Mouse (Mus musculus): ENCODE data around the gene Mmd. TPM values are rescaled to one million over a fixed set of nuclear protein-coding genes. Genes with fewer than 3 reads are reported as not detected.

The Mmd gene
- polyA plus RNA-seq, 1 experiment from 2014 or later: 126 TPM

GRCm38 (mm10) chr11:90232685-90233084 lies 16.6 kb upstream of the Mmd start:
- Histone ChIP-seq H3K9ac (replicated peaks) (no peak overlapping the region), H3K4me2 (no peak overlapping the region), H3K9me3 (replicated peaks) (no peaks in the 10 kb centered on the region), H3K4me3 (replicated peaks) (no peak overlapping the region), H3K4me1 (no peaks in the 10 kb centered on the region), H3K27me3 (replicated peaks) (no peaks in the 10 kb centered on the region), H3K36me3 (no peaks in the 10 kb centered on the region), H3K27ac (replicated peaks) (no peak overlapping the region)
- 34% methylated on average over 4 of the region's 4 CpGs for WGBS
- ATAC-seq (ENCODE audit: low FRiP score): no peak

- H3K27ac ChIP-seq (replicated peaks): no peak overlapping the region
- no peaks in the 10 kb centered on the region for H3K36me3 ChIP-seq
- H3K27me3 ChIP-seq (replicated peaks): no peaks in the 10 kb centered on the region
- no peak overlapping the region for H3K9ac ChIP-seq (replicated peaks)
- 92% methylated on average over 5 of the region's 5 CpGs for WGBS
- ATAC-seq (ENCODE audit: low FRiP score): no peak
- H3K4me2 ChIP-seq: no peak overlapping the region
- H3K4me1 ChIP-seq: no peaks in the 10 kb centered on the region
- H3K9me3 ChIP-seq (replicated peaks): no peaks in the 10 kb centered on the region
- H3K4me3 ChIP-seq (replicated peaks): no peak overlapping the region
These were observed 14.0 kb upstream of the Mmd start for GRCm38 (mm10) chr11:90235221-90235620.

GRCm38 (mm10) chr11:90237616-90238015 lies 11.6 kb upstream of the Mmd start:
- no peaks in the 10 kb centered on the region for H3K9me3 ChIP-seq (replicated peaks)
- H3K4me3 ChIP-seq (replicated peaks): no peak overlapping the region
- no peak for ATAC-seq (ENCODE audit: low FRiP score)
- H3K27ac ChIP-seq (replicated peaks): no peak overlapping the region
- H3K36me3 ChIP-seq: no peaks in the 10 kb centered on the region
- no peak overlapping the region for H3K9ac ChIP-seq (replicated peaks)
- no peak overlapping the region for H3K4me2 ChIP-seq
- no peaks in the 10 kb centered on the region for H3K4me1 ChIP-seq
- 41% methylated on average over 5 of the region's 5 CpGs for WGBS
- no peaks in the 10 kb centered on the region for H3K27me3 ChIP-seq (replicated peaks)

GRCm38 (mm10) chr11:90238657-90239056 lies 10.6 kb upstream of the Mmd start:
- no peak overlapping the region for H3K4me2 ChIP-seq
- H3K4me3 ChIP-seq (replicated peaks): no peak overlapping the region
- ATAC-seq (ENCODE audit: low FRiP score): no peak
- H3K9ac ChIP-seq (replicated peaks): no peak overlapping the region
- H3K9me3 ChIP-seq (replicated peaks): no peaks in the 10 kb centered on the region
- no peaks in the 10 kb centered on the region for H3K27me3 ChIP-seq (replicated peaks)
- no peak overlapping the region for H3K27ac ChIP-seq (replicated peaks)
- 16% methylated on average over 2 of the region's 2 CpGs for WGBS
- no peaks in the 10 kb centered on the region for H3K4me1 ChIP-seq
- H3K36me3 ChIP-seq: no peaks in the 10 kb centered on the region

- 28% methylated on average over 6 of the region's 6 CpGs for WGBS
- H3K27me3 ChIP-seq (replicated peaks): 0 out of 2 replicates have a peak, but pooled peaks cover 3% of the 10 kb centered on the region
- H3K27ac ChIP-seq (replicated peaks): no peak overlapping the region
- H3K4me1 ChIP-seq: no peaks in the 10 kb centered on the region
- no peaks in the 10 kb centered on the region for H3K36me3 ChIP-seq
- no peak overlapping the region for H3K9ac ChIP-seq (replicated peaks)
- no peak overlapping the region for H3K4me3 ChIP-seq (replicated peaks)
- no peak overlapping the region for H3K4me2 ChIP-seq
- no peak for ATAC-seq (ENCODE audit: low FRiP score)
- no peaks in the 10 kb centered on the region for H3K9me3 ChIP-seq (replicated peaks)
These were observed 8.5 kb upstream of the Mmd start for GRCm38 (mm10) chr11:90240652-90241330.

GRCm38 (mm10) chr11:90241874-90242273 lies 7.4 kb upstream of the Mmd start:
- Histone ChIP-seq H3K9me3 (replicated peaks) (no peaks in the 10 kb centered on the region), H3K9ac (replicated peaks) (no peak overlapping the region), H3K27me3 (replicated peaks) (0 out of 2 replicates have a peak, but pooled peaks cover 3% of the 10 kb centered on the region), H3K27ac (replicated peaks) (no peak overlapping the region), H3K4me3 (replicated peaks) (no peak overlapping the region), H3K36me3 (no peaks in the 10 kb centered on the region), H3K4me1 (no peaks in the 10 kb centered on the region), H3K4me2 (no peak overlapping the region)
- 89% methylated on average over 2 of the region's 2 CpGs for WGBS
- no peak for ATAC-seq (ENCODE audit: low FRiP score)

- peaks cover 1% of the 10 kb centered on the region for H3K4me1 ChIP-seq
- H3K4me2 ChIP-seq: no peak overlapping the region
- H3K4me3 ChIP-seq (replicated peaks): no peak overlapping the region
- no peak overlapping the region for H3K27ac ChIP-seq (replicated peaks)
- no peak for ATAC-seq (ENCODE audit: low FRiP score)
- no peaks in the 10 kb centered on the region for H3K9me3 ChIP-seq (replicated peaks)
- no peak overlapping the region for H3K9ac ChIP-seq (replicated peaks)
- H3K36me3 ChIP-seq: no peaks in the 10 kb centered on the region
- 0 out of 2 replicates have a peak, but pooled peaks cover 3% of the 10 kb centered on the region for H3K27me3 ChIP-seq (replicated peaks)
- 99% methylated on average over 2 of the region's 2 CpGs for WGBS
These were observed 6.0 kb upstream of the Mmd start for GRCm38 (mm10) chr11:90243300-90243699.

GRCm38 (mm10) chr11:90245630-90246029 lies 3.6 kb upstream of the Mmd start:
- ATAC-seq (ENCODE audit: low FRiP score): no peak
- no peak overlapping the region for H3K27ac ChIP-seq (replicated peaks)
- no peaks in the 10 kb centered on the region for H3K36me3 ChIP-seq
- no peak overlapping the region for H3K4me3 ChIP-seq (replicated peaks)
- H3K4me2 ChIP-seq: no peak overlapping the region
- H3K4me1 ChIP-seq: peaks cover 12% of the 10 kb centered on the region
- WGBS: 86% methylated on average over 6 of the region's 6 CpGs
- no peaks in the 10 kb centered on the region for H3K9me3 ChIP-seq (replicated peaks)
- no peak overlapping the region for H3K9ac ChIP-seq (replicated peaks)
- 0 out of 2 replicates have a peak, but pooled peaks cover 3% of the 10 kb centered on the region for H3K27me3 ChIP-seq (replicated peaks)

GRCm38 (mm10) chr11:90246676-90247075 lies 2.6 kb upstream of the Mmd start:
- Histone ChIP-seq H3K4me1 (peaks cover 18% of the 10 kb centered on the region), H3K9ac (replicated peaks) (no peak overlapping the region), H3K27me3 (replicated peaks) (0 out of 2 replicates have a peak, but pooled peaks cover 3% of the 10 kb centered on the region), H3K36me3 (no peaks in the 10 kb centered on the region), H3K4me3 (replicated peaks) (no peak overlapping the region), H3K4me2 (no peak overlapping the region), H3K9me3 (replicated peaks) (no peaks in the 10 kb centered on the region), H3K27ac (replicated peaks) (no peak overlapping the region)
- 89% methylated on average over 4 of the region's 4 CpGs for WGBS
- no peak for ATAC-seq (ENCODE audit: low FRiP score)

- WGBS: 64% methylated on average over 4 of the region's 4 CpGs
- Histone ChIP-seq H3K4me2 (no peak overlapping the region), H3K27ac (replicated peaks) (no peak overlapping the region), H3K9me3 (replicated peaks) (no peaks in the 10 kb centered on the region), H3K36me3 (no peaks in the 10 kb centered on the region), H3K4me1 (peaks cover 30% of the 10 kb centered on the region), H3K4me3 (replicated peaks) (no peak overlapping the region), H3K9ac (replicated peaks) (no peak overlapping the region), H3K27me3 (replicated peaks) (0 out of 2 replicates have a peak, but pooled peaks cover 3% of the 10 kb centered on the region)
- no peak for ATAC-seq (ENCODE audit: low FRiP score)
These were observed 1.5 kb upstream of the Mmd start for GRCm38 (mm10) chr11:90247793-90248192.

GRCm38 (mm10) chr11:90249701-90250141 lies 465 bp downstream of the Mmd start:
- peak overlapping the region; percentile 96 for H3K9ac ChIP-seq (replicated peaks)
- no peaks in the 10 kb centered on the region for H3K9me3 ChIP-seq (replicated peaks)
- peaks cover 34% of the 10 kb centered on the region for H3K4me1 ChIP-seq
- H3K36me3 ChIP-seq: no peaks in the 10 kb centered on the region
- peak overlapping the region; percentile 79 for H3K4me2 ChIP-seq
- peak overlapping the region; percentile 95 for H3K27ac ChIP-seq (replicated peaks)
- 0 out of 2 replicates have a peak, but pooled peaks cover 3% of the 10 kb centered on the region for H3K27me3 ChIP-seq (replicated peaks)
- peak; percentile 56 for ATAC-seq (ENCODE audit: low FRiP score)
- under 1% methylated on average over 22 of the region's 22 CpGs for WGBS
- H3K4me3 ChIP-seq (replicated peaks): peak overlapping the region; percentile 85

GRCm38 (mm10) chr11:90250189-90250588 lies 933 bp downstream of the Mmd start:
- Histone ChIP-seq H3K9ac (replicated peaks) (peak overlapping the region; percentile 96), H3K9me3 (replicated peaks) (no peaks in the 10 kb centered on the region), H3K4me1 (peaks cover 34% of the 10 kb centered on the region), H3K4me3 (replicated peaks) (peak overlapping the region; percentile 85), H3K27ac (replicated peaks) (peak overlapping the region; percentile 95), H3K27me3 (replicated peaks) (0 out of 2 replicates have a peak, but pooled peaks cover 3% of the 10 kb centered on the region), H3K36me3 (no peaks in the 10 kb centered on the region), H3K4me2 (peak overlapping the region; percentile 79)
- WGBS: 2% methylated on average over 9 of the region's 9 CpGs
- no peak for ATAC-seq (ENCODE audit: low FRiP score)

All from neural tube, embryonic 15.5 days (tissue).